Mouse (Mus musculus) limb, embryonic 10.5 days (tissue): ENCODE results near the gene Rnf7. TPM values are rescaled to one million over a fixed set of nuclear protein-coding genes. Genes with fewer than 3 reads are reported as not detected.

Experiments used
- DNase-seq: peaks from one replicate; pipeline ENCODE4 v3.0.0-alpha.2; 2017; ENCODE audit warnings: low spot score
- H3K27ac ChIP-seq: fragments of 300-500 bp; sonication (generic); 2 replicates; pipeline ENCODE4 v1.5.1; 2016; ENCODE audit warnings: mild to moderate bottlenecking
- H3K27me3 ChIP-seq: fragments of 300-500 bp; sonication (generic); 2 replicates; pipeline ENCODE4 v1.6.1; 2016; ENCODE audit warnings: low read depth, mild to moderate bottlenecking; ENCODE audit not compliant: poor library complexity, severe bottlenecking
- H3K36me3 ChIP-seq: fragments of 300-500 bp; sonication (generic); 2 replicates; pipeline ENCODE4 v1.6.1; 2016; ENCODE audit warnings: mild to moderate bottlenecking, moderate library complexity
- H3K4me1 ChIP-seq: fragments of 300-500 bp; sonication (generic); 2 replicates; pipeline ENCODE4 v1.6.1; 2016
- H3K4me3 ChIP-seq: fragments of 300-500 bp; sonication (generic); 2 replicates; pipeline ENCODE4 v1.5.1; 2016; ENCODE audit warnings: mild to moderate bottlenecking, moderate library complexity
- H3K9me3 ChIP-seq: fragments of 300-500 bp; sonication (generic); replicated peaks from 2 replicates; pipeline ENCODE4 v1.6.1; 2016; ENCODE audit warnings: mild to moderate bottlenecking
- WGBS: fragments of 180-500 bp; shearing (Covaris S2); methylation state at CpG from one replicate; pipeline ENCODE4 v1.1.7; 2016; 5-methylcytosine and 5-hydroxymethylcytosine counted together
- polyA plus RNA-seq: library from polyadenylated mRNA; unstranded; fragments of >200 nt; fragmentation: Nextera tagmentation; extraction: Ambion mirVana; gene quantifications from 2 replicates; pipeline ENCODE4 v1.2.1, GENCODE M21; 2016

The Rnf7 gene
- polyA plus RNA-seq, 1 experiment from 2014 or later = 265 TPM

DNA sequence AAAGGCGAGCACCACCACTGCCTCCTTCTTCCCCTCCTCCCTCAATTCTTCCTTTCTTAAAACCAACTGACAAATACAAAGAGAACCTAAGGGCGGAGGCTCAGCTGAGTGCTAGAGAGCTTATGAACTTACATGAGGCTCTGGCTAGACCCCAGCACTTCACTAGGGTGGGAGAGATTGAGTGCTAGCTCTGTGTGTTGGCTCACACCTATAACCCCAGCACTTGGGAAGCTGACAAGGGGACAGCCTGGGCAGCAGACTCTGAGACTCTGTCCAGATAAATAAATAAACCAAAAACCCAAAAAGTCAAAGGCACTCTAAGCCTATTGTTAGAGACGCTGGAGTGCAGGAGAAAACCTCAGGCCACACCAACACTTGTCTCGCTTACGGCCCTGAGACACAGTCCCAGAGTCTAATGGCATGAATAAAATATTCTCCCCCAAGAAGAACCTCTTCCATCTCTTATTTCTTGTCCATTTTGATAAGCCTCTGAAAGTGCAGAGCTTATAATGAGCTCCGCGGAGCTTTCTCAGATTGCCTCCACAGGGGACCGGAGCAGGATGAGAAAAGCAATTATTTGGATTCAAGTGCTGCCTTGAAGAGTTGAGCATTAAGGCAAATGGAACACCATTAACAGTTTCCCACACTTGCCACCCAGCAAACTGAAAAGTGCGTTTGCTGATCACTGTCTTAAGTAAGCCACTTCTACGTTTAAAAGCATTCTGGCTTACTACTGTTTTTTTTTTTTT is 18.2 kb downstream of the Rnf7 start:
- 91% methylated on average over 10 of the region's 10 CpGs for WGBS
- Histone ChIP-seq H3K27ac (no peak overlapping the region), H3K4me3 (no peak overlapping the region), H3K4me1 (peaks cover 9% of the 10 kb centered on the region; the same call in 1 of the 2 replicates), H3K36me3 (peaks cover 34% of the 10 kb centered on the region), H3K27me3 (no peaks in the 10 kb centered on the region), H3K9me3 (peaks cover 4% of the 10 kb centered on the region; the same call in 1 of the 2 replicates)
- no peak for DNase-seq

DNA sequence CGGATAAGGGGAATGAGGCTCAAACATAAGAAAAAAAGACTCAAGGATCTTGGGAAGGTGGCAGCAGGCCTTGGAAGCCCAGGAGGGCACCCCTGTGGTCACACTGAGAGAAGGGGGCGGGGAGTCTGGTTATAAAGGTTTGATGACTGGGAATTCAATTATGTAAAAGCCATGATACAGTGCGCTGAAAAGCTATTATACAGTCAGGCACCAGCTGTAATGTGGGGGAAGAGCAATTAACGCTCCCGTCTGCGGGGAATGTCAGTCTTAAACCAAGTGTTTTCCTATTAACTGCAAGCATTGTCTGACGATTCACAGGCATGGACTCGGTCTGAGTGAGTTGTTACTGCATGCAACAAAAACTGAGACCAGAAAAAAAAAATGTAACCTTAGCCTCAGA is 22.9 kb downstream of the Rnf7 start:
- Histone ChIP-seq H3K27me3 (no peaks in the 10 kb centered on the region), H3K4me1 (peaks cover 15% of the 10 kb centered on the region; the same call in 1 of the 2 replicates), H3K27ac (no peak overlapping the region), H3K4me3 (no peak overlapping the region), H3K9me3 (no peaks in the 10 kb centered on the region), H3K36me3 (no peaks in the 10 kb centered on the region)
- 77% methylated on average over 8 of the region's 8 CpGs for WGBS
- DNase-seq = no peak

DNA sequence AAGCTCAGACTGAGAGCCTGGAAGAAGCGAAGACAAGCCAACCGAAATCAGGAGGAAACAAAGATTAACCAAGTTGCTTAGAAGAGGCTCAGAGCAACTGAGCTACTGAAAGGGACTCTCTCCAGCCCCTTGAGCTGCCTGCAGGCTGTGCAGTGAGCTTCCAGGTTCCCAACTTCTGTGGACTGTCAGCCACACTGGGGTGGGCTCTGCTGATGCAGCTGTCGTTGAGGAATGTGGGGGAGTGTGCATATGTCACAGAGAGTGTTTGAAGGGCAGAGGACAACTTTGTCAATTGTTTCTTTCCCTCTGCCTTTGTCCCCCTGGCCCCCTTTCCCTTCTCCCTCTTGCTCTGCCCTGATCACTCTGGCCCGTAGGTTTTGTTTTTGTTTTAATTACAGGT is 25.5 kb downstream of the Rnf7 start:
- WGBS = 91% methylated on average over 4 of the region's 4 CpGs
- Histone ChIP-seq H3K4me1 (0 out of 2 replicates have a peak, but pooled peaks cover 7% of the 10 kb centered on the region), H3K36me3 (no peaks in the 10 kb centered on the region), H3K27me3 (no peaks in the 10 kb centered on the region), H3K4me3 (no peak overlapping the region), H3K27ac (no peak overlapping the region), H3K9me3 (no peaks in the 10 kb centered on the region)
- DNase-seq = no peak

DNA sequence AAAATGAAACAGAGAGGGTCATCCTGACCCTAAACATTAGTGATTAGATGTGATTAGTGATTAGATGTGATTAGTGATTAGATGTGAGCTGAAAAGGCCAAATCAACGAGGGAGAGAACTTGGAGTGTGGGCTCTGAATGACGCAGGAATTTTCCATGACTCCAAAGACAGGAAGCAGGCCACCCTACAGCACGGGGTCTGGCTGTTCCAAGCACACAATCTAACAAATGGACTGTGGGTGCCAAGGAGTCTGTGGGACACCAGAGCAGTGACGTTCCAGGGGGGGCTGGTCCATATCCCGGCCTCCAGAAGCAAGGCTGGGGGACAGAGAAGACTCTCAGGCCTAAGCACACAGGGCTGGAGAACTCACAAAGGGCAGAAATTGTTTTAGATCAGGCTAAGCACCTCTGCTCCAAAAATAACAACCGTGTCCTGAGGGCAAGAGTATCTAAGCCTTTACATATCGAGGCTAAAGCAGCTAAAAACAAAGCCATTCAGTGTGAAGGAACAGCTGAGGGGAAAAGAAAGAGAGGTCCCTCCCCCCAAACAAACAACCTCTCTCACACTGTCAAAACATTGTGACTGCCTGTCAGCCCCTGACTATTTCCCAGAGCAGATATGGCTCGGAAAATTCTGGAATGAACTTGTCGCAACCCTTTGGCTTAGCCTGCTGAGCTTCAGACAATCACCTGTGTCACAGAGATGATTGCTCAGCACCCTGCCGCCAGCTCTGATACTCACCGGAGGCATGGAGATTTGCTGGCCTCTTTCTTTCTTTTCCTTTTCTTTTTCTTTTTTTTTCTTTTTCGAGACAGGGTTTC is 27.4 kb downstream of the Rnf7 start:
- H3K27me3 ChIP-seq = no peaks in the 10 kb centered on the region
- H3K27ac ChIP-seq = peak overlapping the region; percentile 50; the same call in 1 of the 2 replicates
- no peaks in the 10 kb centered on the region for H3K9me3 ChIP-seq
- DNase-seq = peak; percentile 25
- no peaks in the 10 kb centered on the region for H3K36me3 ChIP-seq
- 0 out of 2 replicates have a peak, but pooled peaks cover 7% of the 10 kb centered on the region for H3K4me1 ChIP-seq
- WGBS = 80% methylated on average over 12 of the region's 12 CpGs
- no peak overlapping the region for H3K4me3 ChIP-seq

DNA sequence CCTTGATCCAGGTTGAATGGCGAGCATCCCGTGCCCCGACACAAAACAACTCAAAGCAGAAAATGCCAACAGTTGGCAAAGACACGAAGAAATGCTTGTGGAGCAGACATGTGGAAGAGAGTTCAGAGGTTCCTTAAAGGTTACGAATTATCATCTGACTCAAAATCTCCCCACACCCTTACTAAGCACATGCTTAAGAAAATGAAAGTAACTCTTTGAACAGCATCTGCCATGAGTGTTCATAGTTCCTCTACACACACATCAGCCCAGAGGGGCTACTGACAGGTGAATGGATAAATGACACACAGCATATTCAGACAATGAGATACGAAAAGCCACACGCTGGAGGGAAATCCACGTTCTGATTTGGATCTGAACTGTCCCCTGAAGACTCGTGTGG is 29.0 kb downstream of the Rnf7 start:
- no peak overlapping the region for H3K27ac ChIP-seq
- H3K4me1 ChIP-seq = 0 out of 2 replicates have a peak, but pooled peaks cover 7% of the 10 kb centered on the region
- H3K36me3 ChIP-seq = no peaks in the 10 kb centered on the region
- H3K4me3 ChIP-seq = no peak overlapping the region
- no peaks in the 10 kb centered on the region for H3K9me3 ChIP-seq
- no peaks in the 10 kb centered on the region for H3K27me3 ChIP-seq
- WGBS = 90% methylated on average over 9 of the region's 9 CpGs
- no peak for DNase-seq

DNA sequence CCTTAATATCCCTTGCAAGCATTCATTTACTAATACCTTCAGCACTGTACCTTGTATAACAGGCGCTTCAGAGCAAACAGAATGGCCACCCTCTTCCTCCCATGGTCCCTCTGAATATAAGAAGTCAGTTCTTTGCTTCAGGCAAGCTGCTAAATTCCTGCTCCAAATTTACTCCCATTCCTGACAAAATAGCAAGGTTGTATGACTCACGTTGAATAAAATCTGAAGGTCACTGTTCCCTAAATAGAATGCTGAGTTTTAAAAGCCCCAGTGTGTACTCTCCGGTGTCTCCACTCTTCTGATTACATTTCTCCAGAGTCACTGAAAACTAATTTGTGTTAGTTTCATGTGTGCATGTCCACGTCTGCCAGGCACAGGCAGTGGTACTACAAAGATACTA is 33.1 kb downstream of the Rnf7 start:
- Histone ChIP-seq H3K9me3 (no peaks in the 10 kb centered on the region), H3K4me1 (0 out of 2 replicates have a peak, but pooled peaks cover 5% of the 10 kb centered on the region), H3K27me3 (peaks cover under 1% of the 10 kb centered on the region; the same call in 1 of the 2 replicates), H3K4me3 (no peak overlapping the region), H3K27ac (no peak overlapping the region), H3K36me3 (no peaks in the 10 kb centered on the region)
- WGBS = 91% methylated on average over 4 of the region's 4 CpGs
- no peak for DNase-seq

DNA sequence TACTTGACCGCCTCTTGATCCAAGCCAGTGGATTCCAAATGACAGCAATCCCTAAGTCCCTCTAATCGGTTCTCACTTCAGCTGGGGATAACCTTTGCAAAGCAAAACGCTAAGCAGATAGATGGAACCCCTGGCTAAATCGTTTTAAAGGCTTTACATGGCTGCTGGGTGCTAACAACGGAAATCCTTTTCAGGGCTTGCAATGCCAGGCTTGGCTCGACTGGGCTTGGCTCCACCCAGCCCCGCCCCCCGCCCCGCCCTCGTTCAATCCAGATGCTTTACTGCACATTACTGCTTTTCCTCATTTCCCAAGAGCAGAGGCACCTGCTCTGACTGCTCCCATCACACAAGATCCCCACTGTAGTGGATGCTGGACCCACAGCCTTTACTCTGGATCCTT is 36.4 kb downstream of the Rnf7 start:
- Histone ChIP-seq H3K9me3 (no peaks in the 10 kb centered on the region), H3K27ac (no peak overlapping the region), H3K36me3 (no peaks in the 10 kb centered on the region), H3K4me1 (peaks cover 22% of the 10 kb centered on the region), H3K27me3 (peaks cover 30% of the 10 kb centered on the region), H3K4me3 (no peak overlapping the region)
- no peak for DNase-seq
- WGBS = 27% methylated on average over 10 of the region's 10 CpGs

DNA sequence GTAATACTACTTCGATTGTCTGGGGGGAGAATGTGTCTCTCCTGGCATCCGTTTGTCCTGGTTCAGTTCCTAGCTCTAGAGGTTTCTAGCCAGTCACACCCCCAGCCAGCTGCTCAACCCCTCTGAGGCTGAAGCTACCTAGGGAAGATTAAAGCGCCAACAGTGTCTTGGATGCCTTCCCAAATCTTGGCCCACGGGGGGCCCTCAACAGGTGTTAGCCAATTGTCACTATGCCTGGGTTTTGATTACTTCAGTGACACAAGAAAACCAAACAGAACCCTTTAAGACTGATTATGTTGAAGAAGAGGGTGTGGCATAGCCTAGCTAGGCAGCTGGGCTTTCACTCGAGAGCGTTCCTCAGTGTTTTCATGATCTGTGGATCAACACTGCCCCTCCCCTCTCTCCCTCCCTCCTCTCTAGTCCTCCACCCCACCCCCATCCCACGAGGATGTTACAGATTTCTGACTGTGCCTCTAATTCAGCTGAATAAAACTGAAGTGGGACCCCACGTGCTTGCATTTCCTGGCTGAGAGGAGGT is 40.1 kb downstream of the Rnf7 start:
- whole genome bisulfite sequencing = 3% methylated on average over 8 of the region's 8 CpGs
- peaks cover 44% of the 10 kb centered on the region for H3K27me3 ChIP-seq
- no peak for DNase-seq
- no peaks in the 10 kb centered on the region for H3K9me3 ChIP-seq
- H3K36me3 ChIP-seq = no peaks in the 10 kb centered on the region
- peaks cover 33% of the 10 kb centered on the region for H3K4me1 ChIP-seq
- H3K4me3 ChIP-seq = peak overlapping the region; percentile 61
- peak overlapping the region; percentile 85 for H3K27ac ChIP-seq

DNA sequence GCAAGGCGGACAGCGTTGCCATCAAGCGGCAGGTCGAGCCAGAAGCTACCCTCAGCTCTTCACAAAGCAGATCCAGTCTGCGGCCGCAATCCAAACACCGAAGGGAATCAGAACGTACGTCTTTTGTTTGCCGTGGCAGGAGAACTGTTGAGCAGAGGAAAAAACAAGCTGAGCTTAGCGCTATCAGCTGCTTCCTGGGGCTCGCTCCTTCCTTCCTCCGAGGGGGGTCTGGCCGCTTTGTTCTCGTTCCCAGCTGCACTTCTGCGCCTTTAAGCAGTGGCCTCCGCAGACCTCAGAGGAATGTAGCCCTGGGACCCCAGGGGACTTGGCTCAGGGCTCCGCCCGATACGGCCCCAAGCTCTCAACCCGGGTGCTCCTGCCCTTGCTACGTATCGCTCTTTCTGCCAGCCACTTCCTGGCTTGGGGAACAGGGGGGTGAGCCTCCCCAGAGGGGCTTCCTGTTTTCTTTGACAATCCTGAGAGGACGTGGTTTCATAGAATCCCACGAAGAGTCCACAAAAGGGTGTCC is 40.6 kb downstream of the Rnf7 start:
- H3K27ac ChIP-seq = peak overlapping the region; percentile 85
- H3K9me3 ChIP-seq = no peaks in the 10 kb centered on the region
- H3K4me3 ChIP-seq = peak overlapping the region; percentile 61
- H3K4me1 ChIP-seq = peaks cover 33% of the 10 kb centered on the region
- peak; percentile 66 for DNase-seq
- WGBS = under 1% methylated on average over 25 of the region's 25 CpGs
- H3K27me3 ChIP-seq = peaks cover 44% of the 10 kb centered on the region
- H3K36me3 ChIP-seq = no peaks in the 10 kb centered on the region

DNA sequence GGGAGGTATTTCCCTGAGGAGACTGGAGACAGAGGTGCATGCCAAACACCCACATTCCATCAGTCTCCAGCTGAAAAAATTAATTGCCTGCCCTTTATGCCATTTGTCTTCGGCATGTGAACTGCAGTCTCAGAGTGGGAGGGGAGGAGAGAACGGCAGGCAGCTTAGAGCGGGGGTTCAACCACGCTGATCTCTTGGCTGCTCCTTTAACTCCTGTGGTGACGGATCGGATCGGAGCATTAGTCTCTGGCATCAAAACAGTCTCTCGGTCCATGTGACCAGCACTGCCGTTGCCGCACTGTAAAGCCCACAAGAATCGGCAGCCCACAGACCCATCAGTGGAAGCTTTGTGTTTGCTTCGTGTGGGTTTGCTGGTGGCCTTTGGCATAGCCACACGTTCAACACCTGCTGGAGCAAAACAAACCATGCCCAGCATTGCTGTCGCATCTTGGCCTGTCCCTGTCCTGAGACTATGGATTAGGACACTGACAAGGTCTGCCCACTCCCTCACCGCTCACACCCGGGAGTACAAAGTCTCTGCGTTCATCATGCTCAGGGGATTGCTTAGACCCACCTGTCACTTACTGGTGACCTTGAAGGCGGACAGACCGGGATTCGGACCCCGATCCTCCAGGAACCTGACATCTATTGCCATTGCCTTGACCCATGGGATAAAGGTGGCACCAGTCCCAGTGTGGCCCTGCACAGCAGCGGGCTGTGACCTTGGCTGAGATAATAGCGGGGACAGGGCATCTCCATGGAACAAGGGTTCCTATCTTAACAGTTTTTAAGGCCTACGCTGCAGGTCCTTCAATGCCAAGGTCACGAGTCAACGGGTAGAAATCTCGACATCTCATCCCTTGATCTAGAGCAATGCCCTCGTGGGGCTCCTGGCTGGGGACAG is 41.3 kb downstream of the Rnf7 start:
- Histone ChIP-seq H3K27me3 (peaks cover 44% of the 10 kb centered on the region), H3K36me3 (no peaks in the 10 kb centered on the region), H3K27ac (peak overlapping the region; percentile 85), H3K4me1 (peaks cover 32% of the 10 kb centered on the region), H3K4me3 (peak overlapping the region; percentile 61), H3K9me3 (no peaks in the 10 kb centered on the region)
- WGBS = 16% methylated on average over 28 of the region's 28 CpGs
- DNase-seq = peak; percentile 50

DNA sequence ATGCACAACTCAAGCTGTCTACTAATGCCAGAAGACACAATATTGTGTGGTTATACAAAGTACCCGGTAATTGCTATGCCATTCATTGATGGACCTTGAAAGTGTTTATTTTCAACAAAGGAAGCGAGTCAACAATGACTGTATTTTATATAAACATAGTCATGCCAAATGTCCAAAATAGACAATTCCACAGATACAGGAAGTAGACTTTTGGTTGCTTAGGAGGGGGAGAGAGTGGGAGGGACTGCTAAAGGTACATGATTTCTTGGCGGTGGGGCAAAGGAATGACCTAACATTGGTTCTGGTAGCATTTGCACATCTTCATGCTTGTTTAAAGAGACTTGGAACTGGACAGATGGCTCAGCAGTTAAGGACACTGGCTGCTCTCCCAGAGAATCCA is 45.9 kb downstream of the Rnf7 start:
- Histone ChIP-seq H3K4me3 (no peak overlapping the region), H3K27me3 (peaks cover 19% of the 10 kb centered on the region), H3K36me3 (no peaks in the 10 kb centered on the region), H3K27ac (no peak overlapping the region), H3K9me3 (no peaks in the 10 kb centered on the region), H3K4me1 (peaks cover 22% of the 10 kb centered on the region)
- no peak for DNase-seq
- WGBS = 90% methylated on average over 3 of the region's 3 CpGs

DNA sequence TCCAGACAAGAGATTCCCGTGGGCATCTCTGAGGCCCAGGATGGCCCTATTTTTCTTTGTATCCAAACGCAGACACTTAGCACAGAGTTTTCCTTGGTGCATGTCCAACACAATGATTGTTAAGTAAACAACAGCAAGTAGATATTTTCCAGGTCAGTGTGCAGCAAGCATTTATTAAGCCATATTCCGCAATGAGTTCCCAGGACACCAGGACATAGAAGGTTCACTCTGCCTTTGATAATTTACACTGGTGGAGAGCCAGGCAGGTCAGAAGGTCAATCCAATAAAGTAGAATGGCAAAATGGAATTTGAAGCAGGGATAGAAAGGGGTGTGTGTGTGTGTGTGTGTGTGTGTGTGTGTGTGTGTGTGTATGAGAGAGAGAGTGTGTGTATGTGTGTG is 47.4 kb downstream of the Rnf7 start:
- H3K4me3 ChIP-seq = no peak overlapping the region
- H3K4me1 ChIP-seq = peaks cover 12% of the 10 kb centered on the region
- DNase-seq = no peak
- no peaks in the 10 kb centered on the region for H3K9me3 ChIP-seq
- no peak overlapping the region for H3K27ac ChIP-seq
- WGBS = 81% methylated on average over 3 of the region's 3 CpGs
- no peaks in the 10 kb centered on the region for H3K36me3 ChIP-seq
- H3K27me3 ChIP-seq = peaks cover 4% of the 10 kb centered on the region
